Mouse (Mus musculus) bone marrow macrophage, adult 2 months (primary cell): ENCODE data around the gene Zfp296. TPM values are rescaled to one million over a fixed set of nuclear protein-coding genes. Genes with fewer than 3 reads are reported as not detected.
A peak's percentile ranks its signal among the peaks of the same experiment; 100 is the strongest.

Experiments
- H3K27ac ChIP-seq: 2 replicates; pipeline ENCODE4 v1.5.1; 2012; ENCODE audit warnings: low read depth, low read length; ENCODE audit not compliant: insufficient read depth
- H3K4me1 ChIP-seq: 2 replicates; pipeline ENCODE4 v1.6.1; 2012; ENCODE audit warnings: low read length; ENCODE audit not compliant: control insufficient read depth, insufficient read depth
- H3K4me3 ChIP-seq: 2 replicates; pipeline ENCODE4 v1.5.1; 2012; ENCODE audit warnings: mild to moderate bottlenecking, low read length, moderate library complexity; ENCODE audit not compliant: insufficient read depth
- CTCF ChIP-seq: IDR thresholded peaks from 2 replicates; pipeline ENCODE4 v1.5.1; 2012; ENCODE audit warnings: low read depth, mild to moderate bottlenecking, low read length, moderate library complexity
- POLR2A ChIP-seq: IDR thresholded peaks from 2 replicates; pipeline ENCODE4 v1.6.1; 2012; ENCODE audit warnings: mild to moderate bottlenecking, low read depth, low read length, borderline replicate concordance
- polyA plus RNA-seq: library from polyadenylated mRNA; stranded (reverse); fragments of >200 nt; gene quantifications from 2 replicates; pipeline ENCODE4 v1.2.4, GENCODE M21; 2012; ENCODE audit not compliant: missing spikeins, insufficient read depth, insufficient read length

The Zfp296 gene
- polyA plus RNA-seq, 1 experiment, result 0.60 TPM

GRCm38 (mm10) chr7:19603055-19603454 is 26.0 kb downstream of the Zfp296 start:
- Histone ChIP-seq H3K4me3 (peak overlapping the region; percentile 88), H3K4me1 (peaks cover 32% of the 10 kb centered on the region), H3K27ac (no peak overlapping the region)
- TF ChIP-seq CTCF (no peak), POLR2A (no peak)

- H3K27ac ChIP-seq, result peak within 1 kb of the TSS; percentile 66
- H3K4me1 ChIP-seq, result peaks cover 32% of the 10 kb centered on the region
- H3K4me3 ChIP-seq, result peak within 1 kb of the TSS; percentile 88
- TF ChIP-seq POLR2A (no peak), CTCF (no peak)
Observed at GRCm38 (mm10) chr7:19603849-19604605, 26.9 kb downstream of the Zfp296 start, which contains the start of gene Clasrp. Gene Clasrp, minus strand, starts transcription at chr7:19604486.

GRCm38 (mm10) chr7:19604606-19605214 is 27.6 kb downstream of the Zfp296 start:
- H3K4me3 ChIP-seq, result peak overlapping the region; percentile 23; the same call in 1 of the 2 replicates
- H3K4me1 ChIP-seq, result peaks cover 32% of the 10 kb centered on the region
- H3K27ac ChIP-seq, result peak overlapping the region; percentile 51

- Histone ChIP-seq H3K4me3 (no peak overlapping the region), H3K4me1 (peaks cover 12% of the 10 kb centered on the region), H3K27ac (no peak overlapping the region)
- TF ChIP-seq POLR2A (no peak), CTCF (no peak)
Observed at GRCm38 (mm10) chr7:19607291-19607690, 30.2 kb downstream of the Zfp296 start.

GRCm38 (mm10) chr7:19609641-19610332 is 32.7 kb downstream of the Zfp296 start:
- TF ChIP-seq CTCF (no peak), POLR2A (no peak)
- Histone ChIP-seq H3K4me1 (no peaks in the 10 kb centered on the region), H3K4me3 (no peak overlapping the region), H3K27ac (no peak overlapping the region)

- Histone ChIP-seq H3K27ac (no peak overlapping the region), H3K4me3 (no peak overlapping the region), H3K4me1 (no peaks in the 10 kb centered on the region)
- TF ChIP-seq POLR2A (no peak), CTCF (no peak)
Observed at GRCm38 (mm10) chr7:19610969-19611368, 33.9 kb downstream of the Zfp296 start.

GRCm38 (mm10) chr7:19615036-19615577 is 38.0 kb downstream of the Zfp296 start:
- H3K4me1 ChIP-seq, result peaks cover 2% of the 10 kb centered on the region; the same call in 1 of the 2 replicates
- no peak overlapping the region for H3K27ac ChIP-seq
- no peak overlapping the region for H3K4me3 ChIP-seq
- no peak for TF ChIP-seq POLR2A

- peak; percentile 64 for TF ChIP-seq CTCF
- TF ChIP-seq POLR2A, result no peak
- Histone ChIP-seq H3K4me1 (peaks cover 2% of the 10 kb centered on the region; the same call in 1 of the 2 replicates), H3K4me3 (no peak overlapping the region), H3K27ac (no peak overlapping the region)
Observed at GRCm38 (mm10) chr7:19619004-19619801, 42.1 kb downstream of the Zfp296 start.

- Histone ChIP-seq H3K4me3 (no peak overlapping the region), H3K4me1 (peaks cover 2% of the 10 kb centered on the region; the same call in 1 of the 2 replicates), H3K27ac (no peak overlapping the region)
- TF ChIP-seq POLR2A (no peak), CTCF (no peak)
Observed at GRCm38 (mm10) chr7:19620811-19621210, 43.7 kb downstream of the Zfp296 start.
